Mouse (Mus musculus) urinary bladder, postnatal 10 days (tissue): Measurements from ENCODE around the gene Btf3.

Source experiments
- DNase-seq: peaks from one replicate; pipeline ENCODE4 v3.0.0; 2022; ENCODE audit warnings: low spot score

Gene Btf3

DNA sequence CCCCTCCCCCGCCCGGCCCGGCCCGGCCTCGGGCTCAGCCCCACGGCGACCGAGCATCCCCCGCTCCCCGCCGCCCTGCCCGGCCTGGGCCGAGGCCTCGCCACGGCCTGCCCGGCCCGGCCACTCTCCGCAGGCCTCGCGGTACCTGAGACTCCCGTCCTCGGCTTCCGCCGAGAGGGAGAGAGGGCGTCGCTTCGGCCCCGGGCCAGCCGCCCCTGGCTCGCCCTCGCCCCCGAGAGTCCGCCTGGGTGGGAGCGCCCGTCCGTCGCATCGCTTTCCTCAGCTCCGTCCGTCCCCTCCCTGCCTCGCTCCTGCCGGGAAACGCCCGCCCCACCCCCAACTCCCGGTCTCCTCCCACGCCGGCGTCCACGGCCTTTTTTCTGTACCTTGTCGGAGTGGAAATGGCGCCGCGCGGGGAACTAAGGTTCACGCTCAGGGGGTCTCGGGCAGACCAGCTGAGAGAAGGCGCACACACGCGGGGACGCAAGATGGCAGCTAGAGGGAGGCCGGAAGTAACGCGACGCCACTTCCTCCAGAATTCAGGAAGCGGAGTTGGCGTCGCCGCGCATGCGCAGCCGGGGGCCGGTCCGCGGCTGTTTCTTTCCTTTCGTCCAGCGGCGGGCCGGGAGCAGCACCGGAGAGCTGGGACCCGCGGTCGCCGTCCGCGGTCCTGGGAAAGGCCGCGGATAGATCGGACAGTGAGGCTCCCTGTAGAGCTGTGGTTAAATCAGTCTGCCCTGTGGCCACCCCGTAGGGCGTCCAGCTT, at the start of gene Btf3:
Btf3 (minus strand) TSS at position 527 of the 766 bp plus-strand sequence.
- peak; percentile 73 for DNase-seq

- no peak for DNase-seq
Measured at GRCm38 (mm10) chr13:98365766-98366421, 49.1 kb upstream of the Btf3 start.

- no peak for DNase-seq
Measured at GRCm38 (mm10) chr13:98365081-98365480, 48.3 kb upstream of the Btf3 start.

DNA sequence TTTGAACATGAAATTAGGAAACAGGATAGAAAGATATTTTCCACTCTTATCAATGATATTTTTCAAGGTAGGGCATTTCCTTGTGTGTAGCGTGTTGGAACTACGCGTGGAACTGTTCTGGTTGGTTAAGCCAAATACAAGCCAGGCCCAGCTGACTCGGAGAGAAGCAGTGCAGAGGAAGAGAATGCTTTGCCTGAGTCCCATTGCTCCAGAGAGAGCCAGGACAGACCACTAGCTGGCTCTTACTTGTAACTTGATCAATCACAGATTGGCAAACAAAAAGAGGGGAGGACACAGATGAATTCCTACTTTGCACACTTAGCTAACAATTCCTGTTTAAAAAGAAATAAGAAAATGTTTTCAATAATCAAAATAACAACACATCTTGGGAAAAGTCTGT, 46.2 kb upstream of the Btf3 start:
- DNase-seq = no peak

DNA sequence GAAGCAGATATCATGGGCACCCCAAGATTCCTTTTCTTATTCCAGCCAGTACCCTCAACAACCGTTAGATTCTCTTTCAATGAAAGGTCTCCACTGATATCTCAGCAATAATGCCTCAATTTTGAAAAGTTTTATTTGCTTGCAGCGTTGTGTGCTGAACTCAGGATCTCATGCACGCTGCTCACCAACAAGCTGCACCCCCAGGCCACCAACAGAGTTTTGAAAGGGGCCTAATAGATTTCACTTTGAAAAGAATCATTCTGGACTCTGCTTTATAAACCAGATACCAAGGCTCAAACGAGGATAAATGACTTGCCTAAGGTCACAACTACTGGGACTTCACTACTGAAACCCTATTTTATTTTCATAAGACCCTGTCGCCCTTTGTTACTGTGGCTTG, 44.4 kb upstream of the Btf3 start:
- DNase-seq = no peak

DNA sequence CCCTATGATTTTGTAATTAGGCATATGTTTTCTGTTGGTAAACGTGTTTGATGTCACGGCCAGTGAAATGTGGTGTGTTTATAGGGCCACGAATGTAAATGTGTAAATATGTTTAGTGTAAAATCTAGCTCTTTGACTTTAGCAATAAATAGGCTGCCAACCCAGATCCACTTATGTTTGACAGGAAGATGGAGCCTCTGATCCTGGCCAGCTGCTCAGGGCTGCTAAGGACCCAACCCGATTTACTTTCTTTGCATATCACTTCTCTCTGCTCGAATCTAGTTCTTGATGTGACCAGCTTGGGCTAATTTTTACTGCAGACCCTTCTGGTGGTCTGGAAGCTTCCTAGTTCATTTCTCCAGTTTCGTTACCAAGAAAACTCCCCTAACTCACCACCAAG, 43.6 kb upstream of the Btf3 start:
- no peak for DNase-seq

DNA sequence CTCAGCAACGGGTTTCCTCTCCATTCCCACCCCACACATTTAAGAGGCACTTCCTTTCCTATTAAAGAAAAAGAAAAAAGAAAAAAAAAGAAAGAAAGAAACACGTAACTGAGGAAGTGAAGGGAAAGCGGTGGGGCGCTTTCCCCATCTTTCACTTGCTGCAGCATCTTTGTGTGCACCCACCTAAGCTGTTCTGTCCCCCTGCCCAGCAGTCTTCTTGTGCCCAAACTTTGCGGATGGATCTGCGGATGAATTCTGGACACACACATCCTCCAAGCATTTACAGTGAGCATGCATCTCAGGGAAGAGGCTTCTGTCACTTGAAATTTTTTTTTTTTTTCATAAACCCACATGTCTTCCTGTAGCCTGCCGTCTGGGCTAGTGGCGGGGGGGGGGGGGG, 42.5 kb upstream of the Btf3 start:
- no peak for DNase-seq

- DNase-seq = no peak
Measured at GRCm38 (mm10) chr13:98358424-98359181, 41.8 kb upstream of the Btf3 start.

DNA sequence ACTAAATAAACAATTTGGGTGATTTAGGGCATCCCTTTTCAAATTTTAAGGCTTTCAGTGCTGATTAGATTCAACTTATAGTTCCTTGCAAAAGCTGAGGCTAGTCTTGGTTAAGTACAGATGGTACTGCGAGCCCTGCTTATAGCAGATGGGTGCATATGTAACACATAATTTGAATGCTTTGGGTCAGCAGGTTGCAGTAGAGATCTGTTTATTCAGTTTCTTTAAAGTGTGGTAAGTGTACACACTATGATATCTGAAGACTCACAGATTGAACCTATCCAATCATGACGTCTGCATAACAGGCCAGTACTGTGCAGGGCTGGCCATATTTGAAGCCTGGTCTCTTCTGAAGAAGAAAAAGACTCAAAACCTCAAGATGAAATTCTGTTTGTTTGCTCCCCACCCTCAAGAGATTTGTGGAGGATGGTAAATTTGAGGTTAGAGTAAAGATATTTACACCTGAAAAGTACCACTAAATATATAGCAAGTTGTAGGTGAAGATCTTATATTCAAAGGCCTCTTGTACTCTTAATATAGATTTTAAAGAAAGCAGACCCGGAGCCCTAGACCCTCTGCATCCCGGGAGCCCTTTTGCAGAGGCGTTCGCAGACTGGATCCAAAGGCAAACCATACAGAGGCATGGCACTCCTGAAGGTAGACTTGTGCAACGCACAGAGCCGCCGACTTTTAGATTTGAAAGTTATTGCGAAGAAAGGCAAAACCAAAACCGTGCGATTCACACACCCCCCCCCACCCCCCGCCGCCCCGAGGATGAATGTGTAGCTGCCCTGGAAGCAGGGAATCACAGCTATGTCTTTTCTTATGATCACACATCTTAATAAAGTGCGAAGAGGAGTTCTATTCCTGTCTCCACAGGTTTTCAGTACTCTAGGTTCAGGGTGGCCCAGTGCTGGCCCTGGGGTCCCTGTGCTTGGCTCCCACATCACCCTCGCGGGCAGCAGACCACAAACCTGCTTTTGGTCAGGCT, 40.9 kb upstream of the Btf3 start:
- DNase-seq = no peak

DNA sequence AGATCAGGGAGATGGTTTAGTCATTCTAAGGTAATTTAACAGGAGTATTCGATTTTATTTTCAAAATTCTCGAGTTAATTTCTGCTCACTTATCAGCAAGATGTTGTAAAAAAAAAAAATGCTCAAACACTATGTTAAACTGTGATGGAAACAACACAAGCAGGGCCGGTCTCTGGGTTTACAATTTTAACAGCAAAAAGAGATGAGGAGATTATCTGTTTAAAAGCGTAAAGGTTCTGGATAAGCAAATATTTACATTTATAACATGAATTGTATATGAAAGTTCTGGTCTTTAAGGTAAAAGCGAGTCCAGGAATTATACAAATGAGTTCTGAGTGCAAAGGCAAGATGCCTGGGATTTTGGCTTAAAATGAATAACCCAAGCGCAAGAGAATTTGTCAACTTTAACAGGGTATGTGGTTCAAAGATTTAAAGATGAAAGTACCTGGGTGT, 40.2 kb upstream of the Btf3 start:
- no peak for DNase-seq

GRCm38 (mm10) chr13:98356176-98356972, 39.6 kb upstream of the Btf3 start:
- DNase-seq = no peak

- DNase-seq = no peak
Measured at GRCm38 (mm10) chr13:98355559-98356111, 38.8 kb upstream of the Btf3 start.

GRCm38 (mm10) chr13:98354871-98355558, 38.2 kb upstream of the Btf3 start:
- DNase-seq = no peak

- DNase-seq = no peak
Measured at GRCm38 (mm10) chr13:98354090-98354801, 37.4 kb upstream of the Btf3 start, which contains the start of gene Foxd1. Gene Foxd1, plus strand, starts transcription at chr13:98354242.

DNA sequence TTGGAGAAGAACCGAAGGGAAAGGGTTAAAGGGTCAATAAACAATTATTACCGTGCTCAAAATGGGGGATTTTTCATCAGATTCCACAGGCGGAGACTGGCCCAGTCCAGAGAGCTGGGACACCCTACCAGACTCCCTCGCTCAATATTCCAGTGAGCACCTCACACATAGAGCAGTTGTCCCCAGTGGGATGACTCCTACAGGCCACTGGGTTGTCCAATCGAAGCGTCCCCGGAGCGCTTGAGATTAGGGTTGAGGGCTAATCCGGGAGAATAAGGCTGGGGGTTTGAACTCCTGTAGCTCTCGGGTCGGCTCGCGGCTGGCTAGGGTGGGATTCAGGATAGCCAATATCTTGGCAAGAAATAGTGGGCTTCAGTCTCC, 36.9 kb upstream of the Btf3 start:
- no peak for DNase-seq

- DNase-seq = no peak
Measured at GRCm38 (mm10) chr13:98352381-98352975, 35.7 kb upstream of the Btf3 start.

DNA sequence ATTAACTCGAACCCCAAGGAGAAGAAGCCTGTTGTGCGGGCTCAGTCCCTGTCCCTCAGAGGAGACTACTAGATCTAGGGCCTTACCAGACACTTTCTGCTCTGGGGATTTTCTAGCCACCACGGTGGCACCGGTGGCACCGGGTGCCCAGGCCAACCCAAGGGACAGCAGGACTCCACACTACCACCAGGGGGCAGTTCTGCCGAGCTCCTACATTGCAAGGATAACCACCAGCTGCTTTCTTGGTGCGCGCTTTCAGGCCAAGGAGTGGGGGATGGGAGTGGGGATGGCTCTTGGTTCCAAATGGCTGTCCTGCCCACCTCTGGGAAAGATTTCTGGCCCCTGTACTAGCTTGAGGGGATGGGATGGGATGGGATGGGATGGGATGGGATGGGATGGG, 34.7 kb upstream of the Btf3 start:
- DNase-seq = no peak

- no peak for DNase-seq
Measured at GRCm38 (mm10) chr13:98349491-98349890, 32.7 kb upstream of the Btf3 start.

GRCm38 (mm10) chr13:98340506-98340905, 23.7 kb upstream of the Btf3 start:
- no peak for DNase-seq
